Mouse (Mus musculus) gastrocnemius, postnatal 36 days (tissue): ENCODE measurements around the gene Hist1h1t. TPM values are rescaled to one million over a fixed set of nuclear protein-coding genes. Genes with fewer than 3 reads are reported as not detected.

Experiments
- DNase-seq, 2 experiments: peaks; one replicate each; pipeline ENCODE4 v3.0.0; 2022
- intact Hi-C: fragments of 180-260 bp; cut with DNase I; formaldehyde crosslinking; loops from one replicate; pipeline ENCODE4 v1.15.1; 2025
- total RNA-seq, 2 experiments: library from RNA; stranded (reverse); gene quantifications; 2 replicates each; pipeline ENCODE4 v1.2.3; 2021

Hist1h1t gene
- total RNA-seq, 2 experiments from 2014 or later, result not detected

DNA sequence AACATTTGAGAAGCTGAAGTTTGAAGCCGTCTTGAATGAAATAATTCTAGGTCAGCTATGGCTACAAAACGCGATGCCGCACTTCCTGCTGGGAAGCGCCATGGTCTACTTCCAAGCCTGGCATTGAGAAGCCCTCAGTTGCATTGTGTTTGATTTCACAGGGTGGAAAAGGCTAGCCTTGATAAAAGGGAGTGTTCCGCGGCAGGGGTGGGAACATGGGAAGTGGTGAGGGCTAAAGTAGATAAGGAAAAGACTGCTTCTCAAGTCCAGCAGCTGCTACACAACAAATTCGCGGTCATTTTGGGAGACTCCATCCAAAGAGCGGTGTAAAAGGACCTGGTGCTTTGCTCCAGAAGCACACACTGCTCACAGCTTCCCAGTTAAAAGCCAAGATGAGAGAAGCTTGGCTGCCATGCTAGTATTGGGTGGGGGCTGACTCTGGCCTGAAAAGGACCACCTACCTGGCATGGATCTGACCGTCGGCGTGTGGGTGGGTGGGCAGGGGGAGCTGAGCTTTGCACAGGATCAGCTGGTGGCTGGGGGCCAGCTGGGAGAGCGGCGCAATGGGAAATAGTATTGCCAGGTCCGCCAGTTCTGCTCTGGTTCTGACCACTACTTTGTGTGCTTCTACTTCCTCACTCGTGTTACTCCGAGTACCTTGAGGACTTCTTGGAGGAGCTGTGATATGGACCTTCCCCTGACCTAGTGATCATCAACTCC lies 33.0 kb downstream of the Hist1h1t start:
- DNase-seq, result no peak
- intact Hi-C loops, result no loop called here

DNA sequence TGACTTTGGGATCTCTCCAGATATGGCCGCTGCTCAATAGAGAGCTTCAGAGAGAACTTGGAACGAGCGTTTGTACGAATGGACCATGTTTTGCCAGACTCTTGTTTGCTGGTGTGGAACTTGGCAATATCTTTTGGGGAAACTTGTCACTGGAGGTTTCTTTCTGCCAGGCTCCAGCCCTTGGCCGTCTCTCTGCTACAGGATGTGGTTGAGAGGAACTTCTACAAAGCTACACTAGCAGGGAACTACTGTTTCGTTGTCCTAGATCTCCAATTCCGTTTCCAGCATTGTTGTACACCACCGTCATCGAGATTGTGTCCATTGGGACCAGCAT lies 33.5 kb downstream of the Hist1h1t start:
- intact Hi-C loops, result no loop called here
- no peak for DNase-seq

GRCm38 (mm10) chr13:23729706-23730105 lies 34.1 kb downstream of the Hist1h1t start:
- intact Hi-C loops, result loop anchor here (10.0 kb wide), 1 partner anchor 105 kb away; the partner anchor contains the start of genes Hist1h1e and Hist1h2be
- DNase-seq, result no peak

DNA sequence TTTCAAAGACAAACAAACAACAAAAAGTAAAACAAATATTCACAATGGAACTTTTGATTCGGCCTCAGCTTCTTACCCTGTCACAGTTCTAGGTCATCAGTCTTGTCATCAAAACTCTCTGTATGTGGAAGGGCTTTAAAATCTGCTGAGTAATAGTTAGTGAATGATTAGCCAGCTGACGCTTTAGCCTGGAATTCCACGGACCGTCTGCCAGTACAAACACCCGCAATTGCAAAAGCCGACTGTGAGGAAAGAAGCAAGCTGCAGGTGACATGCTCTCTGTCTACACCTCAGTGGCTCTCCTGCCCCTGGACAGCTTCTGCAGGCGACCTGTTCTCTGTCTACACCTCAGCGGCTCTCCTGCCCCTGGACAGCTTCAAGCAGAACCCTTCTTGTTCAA lies 34.9 kb downstream of the Hist1h1t start:
- DNase-seq, result no peak
- intact Hi-C loops, result loop anchor here (10.0 kb wide), 1 partner anchor 106 kb away; the partner anchor contains the start of genes Hist1h1e and Hist1h2be

GRCm38 (mm10) chr13:23732156-23732804 lies 36.7 kb downstream of the Hist1h1t start:
- DNase-seq, result no peak
- intact Hi-C loops, result loop anchor here (1.0 to 10.0 kb wide), 2 partner anchors 31 to 107 kb away; partner anchors contain the start of genes Hist1h1e and Hist1h2be

- DNase-seq, result no peak
- intact Hi-C loops, result loop anchor here (10.0 kb wide), 1 partner anchor 112 kb away; the partner anchor contains the start of genes Hist1h1e and Hist1h2be
These were observed 41.5 kb downstream of the Hist1h1t start for GRCm38 (mm10) chr13:23737091-23737490.

DNA sequence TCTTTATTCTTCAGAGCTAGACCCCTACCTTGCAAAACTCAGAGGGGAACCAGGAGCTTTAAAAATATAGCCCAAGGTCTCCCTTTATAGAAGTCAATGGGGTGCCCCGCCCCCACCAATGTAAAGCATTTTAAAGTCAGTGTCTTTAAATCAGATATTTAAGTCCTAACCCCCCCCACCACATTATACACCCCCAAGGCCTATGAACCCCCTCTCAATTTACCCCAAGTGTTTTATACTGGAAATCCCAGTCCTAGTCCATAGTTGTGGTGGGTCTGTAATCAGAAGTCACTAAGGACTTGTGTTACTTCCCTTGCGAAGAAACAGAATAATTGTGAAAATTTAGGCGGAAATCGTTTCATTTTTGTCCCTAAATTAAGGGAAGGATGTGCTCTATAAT lies 42.4 kb downstream of the Hist1h1t start:
- intact Hi-C loops, result loop anchor here (10.0 kb wide), 1 partner anchor 113 kb away; the partner anchor contains the start of genes Hist1h1e and Hist1h2be
- DNase-seq, result no peak

DNA sequence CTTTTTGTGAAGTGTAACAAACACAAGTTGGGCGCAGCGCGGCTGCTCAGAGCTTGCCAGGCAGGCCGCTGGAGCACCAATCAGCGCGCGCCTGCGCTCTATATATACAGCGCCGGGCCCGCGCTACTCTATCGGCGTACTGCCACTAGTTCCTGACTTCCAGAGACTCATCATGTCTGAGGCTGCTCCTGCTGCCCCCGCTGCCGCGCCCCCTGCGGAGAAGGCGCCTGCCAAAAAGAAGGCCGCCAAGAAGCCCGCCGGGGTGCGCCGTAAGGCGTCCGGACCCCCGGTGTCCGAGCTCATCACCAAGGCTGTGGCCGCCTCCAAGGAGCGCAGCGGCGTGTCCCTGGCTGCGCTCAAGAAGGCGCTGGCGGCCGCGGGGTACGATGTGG lies 43.1 kb downstream of the Hist1h1t start, which contains the start of gene Hist1h1c:
Hist1h1c (plus strand) TSS at position 132 of the 392 bp plus-strand sequence.
- intact Hi-C loops, result loop anchor here (10.0 kb wide), 1 partner anchor 114 kb away; the partner anchor contains the start of genes Hist1h1e and Hist1h2be
- DNase-seq, result peak; percentile 82 to 86

DNA sequence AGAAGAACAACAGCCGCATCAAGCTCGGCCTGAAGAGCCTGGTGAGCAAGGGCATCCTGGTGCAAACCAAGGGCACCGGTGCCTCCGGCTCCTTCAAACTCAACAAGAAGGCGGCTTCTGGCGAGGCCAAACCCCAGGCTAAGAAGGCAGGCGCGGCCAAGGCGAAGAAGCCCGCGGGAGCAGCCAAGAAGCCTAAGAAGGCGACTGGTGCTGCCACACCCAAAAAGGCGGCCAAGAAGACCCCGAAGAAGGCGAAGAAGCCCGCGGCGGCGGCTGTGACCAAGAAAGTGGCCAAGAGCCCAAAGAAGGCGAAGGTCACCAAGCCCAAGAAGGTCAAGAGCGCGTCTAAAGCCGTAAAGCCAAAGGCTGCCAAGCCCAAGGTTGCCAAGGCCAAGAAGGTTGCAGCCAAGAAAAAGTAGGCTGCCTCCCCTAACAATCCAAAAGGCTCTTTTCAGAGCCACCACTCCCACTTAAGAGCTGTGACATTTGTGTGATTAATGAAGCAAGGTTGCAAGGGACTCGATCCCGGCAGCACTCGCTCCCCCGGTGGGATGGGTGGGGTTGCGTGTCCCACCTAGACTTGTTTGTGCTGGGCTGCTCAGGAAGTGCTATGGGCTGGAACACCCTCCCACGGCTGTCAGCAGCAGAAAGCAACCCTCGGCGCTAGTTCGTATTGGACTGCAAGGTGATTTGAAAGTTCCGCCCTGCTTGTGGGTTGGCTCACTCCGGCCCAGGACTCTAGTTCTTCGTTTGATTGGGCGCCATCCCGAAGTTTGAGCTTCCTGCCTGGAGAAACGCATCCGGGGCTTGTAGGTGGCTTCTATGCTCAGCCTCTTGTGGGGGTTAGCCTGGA lies 43.7 kb downstream of the Hist1h1t start:
- intact Hi-C loops, result loop anchor here (10.0 kb wide), 1 partner anchor 114 kb away; the partner anchor contains the start of genes Hist1h1e and Hist1h2be

GRCm38 (mm10) chr13:23739922-23740252 lies 44.3 kb downstream of the Hist1h1t start:
- DNase-seq, result no peak
- intact Hi-C loops, result loop anchor here (10.0 kb wide), 1 partner anchor 115 kb away; the partner anchor contains the start of genes Hist1h1e and Hist1h2be

More for the DNA sequence above, 43.7 kb downstream of the Hist1h1t start:
- peak; percentile 86 to 91 for DNase-seq

GRCm38 (mm10) chr13:23740256-23740840 lies 44.7 kb downstream of the Hist1h1t start:
- intact Hi-C loops, result no loop called here

DNA sequence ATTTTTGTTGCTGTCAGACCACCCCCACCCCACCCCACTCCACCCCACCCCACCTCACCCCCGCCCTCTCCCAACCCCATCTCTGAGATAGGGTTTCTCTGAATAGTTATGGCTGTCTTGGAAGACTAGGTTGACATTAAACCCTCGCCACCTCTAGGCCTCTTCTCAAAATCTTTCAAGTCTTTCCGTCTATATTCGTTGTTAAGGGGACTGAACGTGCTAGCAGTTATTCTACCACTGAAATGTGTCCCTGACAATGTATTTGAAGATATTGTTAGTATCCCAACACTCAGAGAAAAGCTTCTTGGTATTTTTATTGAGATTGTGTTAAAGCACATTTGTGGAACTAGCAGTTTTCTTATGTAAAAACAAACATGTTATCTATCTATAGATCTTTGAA lies 45.3 kb downstream of the Hist1h1t start:
- no peak for DNase-seq
- intact Hi-C loops, result no loop called here

More at GRCm38 (mm10) chr13:23740256-23740840, 44.7 kb downstream of the Hist1h1t start:
- no peak for DNase-seq

DNA sequence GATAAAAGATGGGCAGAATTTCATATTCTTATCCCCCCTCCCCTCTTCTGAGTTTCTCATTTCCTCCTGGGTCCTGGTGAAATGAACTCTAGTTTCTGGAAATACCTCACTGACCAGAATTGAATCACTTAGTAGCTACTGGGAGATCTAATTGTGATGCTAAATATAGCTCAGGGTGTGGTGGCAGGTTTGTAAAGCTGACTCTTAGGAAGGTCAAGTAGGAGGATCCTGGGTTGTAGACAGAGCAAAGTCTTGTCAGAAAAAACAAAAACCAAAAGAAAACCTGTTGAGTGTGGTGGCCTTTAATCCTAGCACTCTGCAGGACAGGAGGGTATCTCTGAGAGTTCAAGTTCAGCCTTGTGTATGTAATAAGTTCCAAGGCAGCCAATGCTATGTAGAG lies 46.4 kb downstream of the Hist1h1t start:
- DNase-seq, result no peak
- intact Hi-C loops, result no loop called here

DNA sequence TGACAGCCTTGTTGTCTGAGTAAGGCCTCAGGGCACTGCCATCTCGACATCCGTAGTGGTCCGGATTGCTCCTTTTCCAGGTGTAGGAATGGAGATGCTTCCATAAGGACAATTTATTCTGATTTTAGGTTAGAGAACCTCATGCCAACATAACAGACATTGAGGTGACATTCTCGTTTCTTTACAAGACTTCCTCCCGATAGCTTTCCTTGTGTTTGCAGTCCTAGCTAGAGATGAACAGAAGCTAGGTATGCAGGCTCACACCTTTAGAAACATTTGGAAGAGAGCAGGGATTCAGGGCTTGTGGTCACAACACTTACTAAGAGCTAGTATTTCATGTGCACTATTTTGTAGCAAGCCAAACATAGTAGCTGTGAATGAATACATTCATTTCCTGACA lies 47.6 kb downstream of the Hist1h1t start:
- intact Hi-C loops, result no loop called here

DNA sequence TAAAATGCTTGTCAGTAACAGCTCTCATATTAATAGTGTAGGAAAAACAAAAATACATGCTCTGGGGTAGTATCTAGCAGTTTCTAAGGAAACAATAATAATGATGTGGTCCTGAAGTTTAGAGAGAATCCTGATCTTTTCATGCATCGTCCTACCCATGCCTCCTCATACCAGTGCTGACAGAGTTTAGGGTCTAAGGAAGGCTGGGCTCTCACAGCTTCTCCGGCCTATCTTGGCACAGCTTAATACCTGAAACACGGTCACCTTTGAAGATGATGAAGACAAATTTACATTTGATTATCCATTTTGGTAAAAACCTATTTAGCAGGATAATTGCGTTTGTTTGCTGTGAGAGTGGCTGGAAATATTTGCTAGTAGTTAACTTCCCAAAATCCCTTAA lies 48.3 kb downstream of the Hist1h1t start:
- intact Hi-C loops, result no loop called here
- DNase-seq, result no peak

More for the DNA sequence above, 47.6 kb downstream of the Hist1h1t start:
- DNase-seq, result no peak

DNA sequence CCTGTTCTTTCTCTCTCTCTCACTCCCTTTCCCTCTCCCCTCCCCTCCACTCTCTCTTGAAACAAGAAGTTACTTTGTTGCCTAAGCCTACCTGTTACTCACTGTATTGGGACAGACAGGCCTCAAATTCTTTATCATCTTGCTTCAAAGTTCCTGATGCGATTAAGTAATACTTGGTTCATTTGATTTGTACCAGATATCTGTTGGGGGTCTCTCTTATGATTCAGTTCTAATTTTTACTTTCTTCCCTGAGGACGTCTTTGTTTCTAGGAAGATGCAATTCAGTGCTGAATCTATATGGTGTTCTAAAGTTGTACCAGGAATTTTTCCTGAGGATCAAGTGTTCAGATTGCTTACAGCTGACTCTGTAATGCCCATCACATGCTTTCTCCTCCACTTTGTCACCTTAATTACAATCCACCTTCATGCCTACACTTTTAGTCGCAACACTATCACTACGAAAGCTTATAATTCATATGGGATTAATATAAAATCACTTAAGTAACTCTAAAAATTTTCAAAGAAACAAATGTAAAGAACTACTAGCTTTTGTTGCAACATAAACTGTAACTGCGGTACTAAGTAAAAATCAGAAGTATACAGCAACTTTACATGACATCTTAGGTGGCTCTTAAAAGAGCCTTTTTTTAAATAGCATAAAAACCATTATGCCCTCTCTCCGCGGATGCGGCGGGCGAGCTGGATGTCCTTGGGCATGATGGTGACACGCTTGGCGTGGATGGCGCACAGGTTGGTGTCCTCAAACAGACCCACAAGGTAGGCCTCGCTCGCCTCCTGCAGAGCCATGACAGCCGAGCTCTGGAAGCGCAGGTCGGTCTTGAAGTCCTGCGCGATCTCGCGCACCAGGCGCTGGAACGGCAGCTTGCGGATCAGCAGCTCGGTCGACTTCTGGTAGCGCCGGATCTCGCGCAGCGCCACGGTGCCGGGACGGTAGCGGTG lies 49.1 kb downstream of the Hist1h1t start:
- intact Hi-C loops, result loop anchor here (5.0 kb wide), 1 partner anchor 162 kb away; the partner anchor contains the start of gene Hist1h4d
- no peak for DNase-seq

- DNase-seq, result peak; percentile 69 to 75
- intact Hi-C loops, result loop anchor here (5.0 kb wide), 1 partner anchor 163 kb away; the partner anchor contains the start of gene Hist1h4d
These were observed 50.0 kb downstream of the Hist1h1t start, which contains the start of gene Hist1h3c for GRCm38 (mm10) chr13:23745381-23746161. Gene Hist1h3c (minus strand): TSS chr13:23745602.
